Mouse (Mus musculus): ENCODE data around the gene Capzb. TPM values are rescaled to one million over a fixed set of nuclear protein-coding genes. Genes with fewer than 3 reads are reported as not detected.

Capzb gene
- total and polyA plus RNA-seq, 3 experiments = 86.4 to 388 (median 160) TPM

DNA sequence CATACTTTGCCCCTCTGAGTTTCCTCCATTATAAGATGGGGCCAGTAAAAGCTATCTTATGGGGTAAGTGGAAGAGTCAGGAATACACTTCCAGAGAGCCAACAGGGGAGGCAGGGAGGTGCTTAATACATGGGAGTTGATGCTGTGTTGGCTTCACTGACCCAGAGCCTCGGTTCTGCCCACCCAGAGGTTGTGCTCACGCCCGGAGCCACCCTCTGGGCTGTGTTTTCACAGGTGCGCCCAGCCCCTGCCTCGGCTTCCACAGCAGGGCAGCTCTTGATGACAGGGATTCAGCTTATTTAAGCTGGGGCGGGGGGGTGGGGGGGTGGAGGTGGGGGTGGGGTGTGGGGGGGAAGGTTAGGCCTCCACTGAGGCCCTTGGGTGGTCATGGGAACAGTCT, 52.1 kb downstream of the Capzb start:
- H3K9ac ChIP-seq (ENCODE audit: insufficient read depth, low read depth) = no peak overlapping the region
- dilution Hi-C loops (cut with MboI; ENCODE audit: extremely low pct_ligation_motif_present, extremely low pct_unique_long_range_greater_than_20kb, low sequenced_read_pairs) (no loop called here), in situ Hi-C loops (cut with MboI; ENCODE audit: low pct_ligation_motif_present, low pct_unique_long_range_greater_than_20kb, low sequenced_read_pairs) (no loop called here)
- no peak overlapping the region for H3K4me3 ChIP-seq (replicated peaks in 1 of 3; ENCODE audit: low read depth in 2 of 3, low read length in 2 of 3, poor library complexity in 1 of 3)
- DNase-seq (ENCODE audit: extremely low read depth) = no peak
- H3K9me3 ChIP-seq (replicated peaks; ENCODE audit: low read length) = no peaks in the 10 kb centered on the region
- H3K27ac ChIP-seq (ENCODE audit: insufficient read depth, low read depth) = no peak overlapping the region
- H3K4me2 ChIP-seq (ENCODE audit: insufficient read depth, low read depth, poor library complexity, severe bottlenecking) = no peak overlapping the region
- H3K4me1 ChIP-seq (ENCODE audit: control insufficient read depth in 1 of 2, insufficient read depth in 2 of 2) = peaks cover 0 to 18% of the 10 kb centered on the region in 2 experiments; a peak in 2 of 4 replicates
- TF ChIP-seq KAT2A (IDR thresholded peaks at IDR 0.05; ENCODE audit: insufficient replicate concordance, low read length) (no peak), CHD1 (IDR thresholded peaks at IDR 0.05; ENCODE audit: low read depth, low read length) (no peak), ZC3H11A (IDR thresholded peaks at IDR 0.05; ENCODE audit: low read depth, low read length) (no peak), E2F4 (IDR thresholded peaks at IDR 0.05; ENCODE audit: insufficient replicate concordance, low read depth, low read length) (no peak), JUN (IDR thresholded peaks at IDR 0.05; ENCODE audit: insufficient read depth, low read depth, low read length) (no peak), MYC (IDR thresholded peaks at IDR 0.05; ENCODE audit: low read depth, low read length) (no peak), CTCF (conservative IDR thresholded peaks at IDR 0.05 in 1 of 2, IDR thresholded peaks at IDR 0.05 in 1 of 2; ENCODE audit: low read depth in 2 of 2, low read length in 2 of 2) (no peak), JUND (conservative IDR thresholded peaks at IDR 0.05; ENCODE audit: low read depth, low read length) (no peak), POLR2AphosphoS2 (IDR thresholded peaks at IDR 0.05; ENCODE audit: low read depth, low read length) (no peak), MAX (IDR thresholded peaks at IDR 0.05; ENCODE audit: low read length) (no peak), MEF2A (IDR thresholded peaks at IDR 0.05; ENCODE audit: borderline replicate concordance, low read depth, low read length) (no peak), ZNF384 (IDR thresholded peaks at IDR 0.05; ENCODE audit: low read depth, low read length) (no peak), HCFC1 (IDR thresholded peaks at IDR 0.05; ENCODE audit: low read depth, low read length) (no peak), MAFK (IDR thresholded peaks at IDR 0.05; ENCODE audit: insufficient replicate concordance, low read length) (no peak), PAX5 (IDR thresholded peaks at IDR 0.05; ENCODE audit: low read length) (no peak), UBTF (IDR thresholded peaks at IDR 0.05; ENCODE audit: low read depth, low read length) (no peak), ELF1 (IDR thresholded peaks at IDR 0.05; ENCODE audit: low read depth, low read length) (no peak), BHLHE40 (IDR thresholded peaks at IDR 0.05; ENCODE audit: low read depth, low read length) (no peak), USF2 (conservative IDR thresholded peaks at IDR 0.05; ENCODE audit: low read depth, low read length) (no peak)
- H3K79me2 ChIP-seq (replicated peaks; ENCODE audit: control insufficient read depth, extremely low read depth, insufficient read depth, poor library complexity, severe bottlenecking) = no peaks in the 10 kb centered on the region; the same call in 1 of the 2 replicates
- peaks cover 50 to 98% of the 10 kb centered on the region in 2 experiments for H3K36me3 ChIP-seq (replicated peaks in 1 of 2; ENCODE audit: control insufficient read depth in 1 of 2, insufficient read depth in 1 of 2, low read length in 1 of 2)
- H3K27me3 ChIP-seq (replicated peaks) = no peaks in the 10 kb centered on the region

DNA sequence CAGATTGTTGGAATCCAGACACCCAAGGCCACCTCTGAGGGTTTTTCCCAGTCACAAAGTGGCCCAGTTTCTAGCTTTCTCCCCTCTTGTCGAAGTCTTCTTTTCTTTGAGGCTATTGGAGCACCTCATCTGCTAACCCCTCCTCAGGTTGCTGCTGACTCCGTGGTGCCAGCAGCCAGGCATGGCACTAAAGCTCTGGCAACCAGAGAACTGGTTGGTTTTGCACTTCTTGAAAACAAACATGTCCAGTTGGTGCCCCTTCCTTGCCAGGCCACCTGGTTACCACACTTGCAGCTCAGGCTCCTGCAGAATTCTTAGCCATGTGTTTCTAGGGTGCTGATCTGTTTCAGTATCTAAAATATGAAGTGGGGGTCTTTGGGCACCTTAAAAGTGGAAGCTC, 52.8 kb downstream of the Capzb start:
- dilution Hi-C loops (cut with MboI; ENCODE audit: extremely low pct_ligation_motif_present, extremely low pct_unique_long_range_greater_than_20kb, low sequenced_read_pairs) = no loop called here
- peaks cover 44 to 98% of the 10 kb centered on the region in 2 experiments for H3K36me3 ChIP-seq (replicated peaks in 1 of 2; ENCODE audit: control insufficient read depth in 1 of 2, insufficient read depth in 1 of 2, low read length in 1 of 2)

More for the DNA sequence above, 52.8 kb downstream of the Capzb start:
- Histone ChIP-seq H3K27me3 (replicated peaks) (no peaks in the 10 kb centered on the region), H3K4me3 (replicated peaks in 1 of 3; ENCODE audit: low read depth in 2 of 3, low read length in 2 of 3, poor library complexity in 1 of 3) (no peak overlapping the region), H3K27ac (ENCODE audit: insufficient read depth, low read depth) (no peak overlapping the region), H3K9ac (ENCODE audit: insufficient read depth, low read depth) (no peak overlapping the region), H3K4me1 (ENCODE audit: control insufficient read depth in 1 of 2, insufficient read depth in 2 of 2) (peaks cover 0 to 10% of the 10 kb centered on the region in 2 experiments; a peak in 2 of 4 replicates), H3K4me2 (ENCODE audit: insufficient read depth, low read depth, poor library complexity, severe bottlenecking) (no peak overlapping the region), H3K79me2 (replicated peaks; ENCODE audit: control insufficient read depth, extremely low read depth, insufficient read depth, poor library complexity, severe bottlenecking) (no peaks in the 10 kb centered on the region; the same call in 1 of the 2 replicates), H3K9me3 (replicated peaks; ENCODE audit: low read length) (no peaks in the 10 kb centered on the region)
- TF ChIP-seq RCOR1 (conservative IDR thresholded peaks at IDR 0.05; ENCODE audit: low read depth, low read length) (no peak), SMC3 (IDR thresholded peaks at IDR 0.05; ENCODE audit: low read depth, low read length) (no peak), BHLHE40 (IDR thresholded peaks at IDR 0.05; ENCODE audit: low read depth, low read length) (no peak), ZNF384 (IDR thresholded peaks at IDR 0.05; ENCODE audit: low read depth, low read length) (no peak), NRF1 (IDR thresholded peaks at IDR 0.05; ENCODE audit: low read depth, low read length) (no peak), CTCF (conservative IDR thresholded peaks at IDR 0.05 in 1 of 2, IDR thresholded peaks at IDR 0.05 in 1 of 2; ENCODE audit: low read depth in 2 of 2, low read length in 2 of 2) (no peak), JUND (conservative IDR thresholded peaks at IDR 0.05; ENCODE audit: low read depth, low read length) (no peak), KAT2A (IDR thresholded peaks at IDR 0.05; ENCODE audit: insufficient replicate concordance, low read length) (no peak), SIN3A (IDR thresholded peaks at IDR 0.05; ENCODE audit: low read length) (no peak), MAX (IDR thresholded peaks at IDR 0.05; ENCODE audit: low read length) (no peak)
- in situ Hi-C loops (cut with MboI; ENCODE audit: low pct_ligation_motif_present, low pct_unique_long_range_greater_than_20kb, low sequenced_read_pairs) = no loop called here
- DNase-seq (ENCODE audit: extremely low read depth) = no peak
